Mouse (Mus musculus): ENCODE measurements around the gene Olfr1500.
"Not testable (repeated sequence)": the region's sequence is repeated elsewhere in the genome, so short reads cannot be mapped to it uniquely, and the experiment has no call there.

Olfr1500 gene

GRCm38 (mm10) chr19:13830388-13830787, at the start of gene Olfr1500:
TSS of gene Olfr1500 (minus strand) at chr19:13830488.
- DNase-seq = no peak

GRCm38 (mm10) chr19:13861495-13861894, 31.2 kb upstream of the Olfr1500 start, which contains the start of gene Olfr1502:
TSS of gene Olfr1502 (plus strand) at chr19:13861795.
- no peak for DNase-seq

GRCm38 (mm10) chr19:13850592-13850991, 20.3 kb upstream of the Olfr1500 start, which contains the start of gene Olfr1501:
TSS of gene Olfr1501 (minus strand) at chr19:13850692.
- DNase-seq = not testable (repeated sequence)

GRCm38 (mm10) chr19:13828447-13828846, 1.8 kb downstream of the Olfr1500 start:
- DNase-seq = no peak

- no peak for DNase-seq
Measured at GRCm38 (mm10) chr19:13820847-13821246, 9.4 kb downstream of the Olfr1500 start.

GRCm38 (mm10) chr19:13819347-13819746, 10.9 kb downstream of the Olfr1500 start, which contains the start of gene Olfr1499:
TSS of gene Olfr1499 (minus strand) at chr19:13819447.
- no peak for DNase-seq

- DNase-seq = no peak
Measured at GRCm38 (mm10) chr19:13818827-13819226, 11.5 kb downstream of the Olfr1500 start.

GRCm38 (mm10) chr19:13812823-13813222, 17.5 kb downstream of the Olfr1500 start:
- DNase-seq = no peak

- not testable (repeated sequence) for DNase-seq
Measured at GRCm38 (mm10) chr19:13805486-13805885, 24.8 kb downstream of the Olfr1500 start.

GRCm38 (mm10) chr19:13798102-13798501, 32.2 kb downstream of the Olfr1500 start, which contains the start of gene Olfr1497:
TSS of gene Olfr1497 (minus strand) at chr19:13798202.
- no peak for DNase-seq

GRCm38 (mm10) chr19:13777578-13777977, 52.7 kb downstream of the Olfr1500 start, which contains the start of gene Olfr1496:
TSS of gene Olfr1496 (plus strand) at chr19:13777878.
- DNase-seq = no peak

All from cerebellum, postnatal 25 days (tissue).